Mouse (Mus musculus): Measurements from ENCODE around the gene Gmppb. TPM values are rescaled to one million over a fixed set of nuclear protein-coding genes. Genes with fewer than 3 reads are reported as not detected.

Gmppb gene
- polyA plus RNA-seq, 1 experiment from 2014 or later, result 49.3 TPM

DNA sequence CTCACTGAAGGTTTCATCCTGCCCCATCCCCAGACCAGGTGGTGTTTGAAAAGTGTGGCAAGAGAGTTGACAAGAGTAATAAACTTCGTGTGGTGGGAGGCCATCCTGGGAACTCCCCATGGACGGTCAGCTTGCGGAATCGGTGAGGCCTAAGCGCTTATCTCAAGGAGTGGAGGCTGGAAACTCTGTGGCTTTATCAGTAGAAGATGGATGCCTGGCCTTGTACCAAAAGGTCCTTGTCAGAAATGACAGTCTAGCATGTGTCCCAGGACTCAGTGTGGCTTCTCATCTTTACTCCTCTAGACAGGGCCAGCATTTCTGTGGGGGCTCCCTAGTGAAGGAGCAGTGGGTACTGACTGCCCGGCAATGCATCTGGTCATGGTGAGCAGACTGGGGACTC, 34.5 kb downstream of the Gmppb start:
- Histone ChIP-seq H3K27me3 (ENCODE audit: control insufficient read depth, insufficient read depth, low read length) (peaks cover 21% of the 10 kb centered on the region), H3K9me3 (replicated peaks; ENCODE audit: control insufficient read depth, low read length) (no peaks in the 10 kb centered on the region), H3K27ac (ENCODE audit: low read length) (no peak overlapping the region), H3K9ac (ENCODE audit: low read length) (no peak overlapping the region), H3K4me1 (ENCODE audit: control insufficient read depth, insufficient read depth, low read length) (peaks cover 18% of the 10 kb centered on the region), H3K4me3 (replicated peaks; ENCODE audit: low read length) (no peak overlapping the region), H3K36me3 (ENCODE audit: control insufficient read depth, insufficient read depth, low read length) (peaks cover 16% of the 10 kb centered on the region), H3K4me2 (ENCODE audit: low read depth, low read length) (no peak overlapping the region)
- ATAC-seq (ENCODE audit: insufficient read depth, low FRiP score), result no peak
- WGBS, result 73% methylated on average over 6 of the region's 6 CpGs

DNA sequence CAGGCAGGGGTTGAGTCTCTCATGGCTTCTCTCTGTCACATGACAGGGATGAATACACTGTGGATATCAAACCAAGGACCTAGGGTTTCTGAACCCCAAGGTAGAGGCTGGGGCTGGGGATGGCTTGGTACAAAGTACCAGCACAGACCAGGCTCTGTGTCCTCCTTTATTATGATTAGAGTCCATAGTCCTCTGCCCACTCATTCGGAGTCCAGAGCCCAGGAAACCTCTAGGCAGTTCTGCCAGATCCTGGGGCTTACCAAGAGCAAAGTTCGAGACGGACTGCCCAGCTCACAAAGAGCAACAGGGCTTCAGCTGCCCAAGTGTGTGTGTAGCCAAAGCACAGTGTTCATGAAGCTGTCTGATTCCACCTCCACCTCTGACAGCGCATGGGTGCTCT, 36.2 kb downstream of the Gmppb start:
- no peak overlapping the region for H3K27ac ChIP-seq (ENCODE audit: low read length)
- no peak for ATAC-seq (ENCODE audit: insufficient read depth, low FRiP score)

DNA sequence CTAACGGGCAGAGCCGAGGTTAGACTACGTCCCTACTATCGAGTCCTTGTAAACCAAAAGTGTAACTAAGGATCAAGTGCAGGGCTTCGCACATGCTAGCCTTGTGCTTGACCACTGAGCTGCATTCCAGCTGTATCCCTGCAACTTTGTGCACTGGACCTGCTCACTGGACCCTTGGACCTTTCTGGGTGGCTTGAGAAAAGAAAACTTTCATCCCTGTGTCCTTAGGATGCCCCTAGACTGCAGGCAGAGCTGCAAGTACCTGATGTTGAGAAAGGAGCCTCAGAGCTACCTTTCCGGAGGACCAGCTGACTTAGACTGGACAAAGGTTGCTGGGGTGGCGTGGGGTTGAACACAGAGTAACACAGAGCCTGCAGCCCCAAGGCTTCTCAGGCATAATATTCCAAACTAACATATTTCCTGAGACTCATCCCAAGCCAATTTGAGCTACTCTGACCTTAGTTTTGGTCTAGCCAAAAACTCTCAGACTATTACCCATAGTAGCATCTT, 41.6 kb downstream of the Gmppb start:
- WGBS, result 95% methylated on average over 7 of the region's 7 CpGs
- no peak overlapping the region for H3K9ac ChIP-seq (ENCODE audit: low read length)
- H3K4me1 ChIP-seq (ENCODE audit: control insufficient read depth, insufficient read depth, low read length), result peaks cover 12% of the 10 kb centered on the region
- no peaks in the 10 kb centered on the region for H3K9me3 ChIP-seq (replicated peaks; ENCODE audit: control insufficient read depth, low read length)
- H3K27ac ChIP-seq (ENCODE audit: low read length), result no peak overlapping the region
- no peak for ATAC-seq (ENCODE audit: insufficient read depth, low FRiP score)
- no peak overlapping the region for H3K4me2 ChIP-seq (ENCODE audit: low read depth, low read length)
- H3K36me3 ChIP-seq (ENCODE audit: control insufficient read depth, insufficient read depth, low read length), result peaks cover 24% of the 10 kb centered on the region
- no peak overlapping the region for H3K4me3 ChIP-seq (replicated peaks; ENCODE audit: low read length)
- no peaks in the 10 kb centered on the region for H3K27me3 ChIP-seq (ENCODE audit: control insufficient read depth, insufficient read depth, low read length)

More for the DNA sequence above, 36.2 kb downstream of the Gmppb start:
- Histone ChIP-seq H3K4me3 (replicated peaks; ENCODE audit: low read length) (no peak overlapping the region), H3K36me3 (ENCODE audit: control insufficient read depth, insufficient read depth, low read length) (peaks cover 24% of the 10 kb centered on the region), H3K9me3 (replicated peaks; ENCODE audit: control insufficient read depth, low read length) (no peaks in the 10 kb centered on the region), H3K9ac (ENCODE audit: low read length) (no peak overlapping the region), H3K4me1 (ENCODE audit: control insufficient read depth, insufficient read depth, low read length) (peaks cover 8% of the 10 kb centered on the region), H3K4me2 (ENCODE audit: low read depth, low read length) (no peak overlapping the region), H3K27me3 (ENCODE audit: control insufficient read depth, insufficient read depth, low read length) (peaks cover 21% of the 10 kb centered on the region)
- 88% methylated on average over 4 of the region's 4 CpGs for WGBS

DNA sequence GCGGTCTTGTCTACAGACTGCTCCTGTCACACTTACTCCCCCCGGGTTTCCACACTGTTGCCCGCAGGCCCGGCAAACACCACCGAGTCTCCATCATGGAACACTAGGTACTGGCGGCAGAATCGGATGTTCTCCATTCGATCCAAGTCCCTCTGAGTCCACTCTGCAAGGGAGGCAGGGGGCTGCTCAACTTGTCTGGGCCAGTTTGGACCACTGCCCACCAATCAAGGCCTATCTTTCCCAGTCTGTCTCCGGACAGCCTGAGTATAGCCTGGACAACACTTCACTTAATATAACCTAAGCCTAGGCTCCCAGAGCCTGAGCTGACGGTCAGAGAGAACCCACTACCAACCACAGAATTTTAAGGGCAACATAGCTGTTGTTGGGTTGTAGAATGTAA, 44.5 kb downstream of the Gmppb start:
- 65% methylated on average over 10 of the region's 10 CpGs for WGBS
- Histone ChIP-seq H3K27ac (ENCODE audit: low read length) (peak overlapping the region; percentile 78), H3K4me3 (replicated peaks; ENCODE audit: low read length) (peak overlapping the region; percentile 81), H3K4me2 (ENCODE audit: low read depth, low read length) (peak overlapping the region; percentile 99), H3K9me3 (replicated peaks; ENCODE audit: control insufficient read depth, low read length) (no peaks in the 10 kb centered on the region), H3K27me3 (ENCODE audit: control insufficient read depth, insufficient read depth, low read length) (no peaks in the 10 kb centered on the region), H3K4me1 (ENCODE audit: control insufficient read depth, insufficient read depth, low read length) (peaks cover 20% of the 10 kb centered on the region), H3K9ac (ENCODE audit: low read length) (peak overlapping the region; percentile 86), H3K36me3 (ENCODE audit: control insufficient read depth, insufficient read depth, low read length) (peaks cover 8% of the 10 kb centered on the region; the same call in 1 of the 2 replicates)
- no peak for ATAC-seq (ENCODE audit: insufficient read depth, low FRiP score)

DNA sequence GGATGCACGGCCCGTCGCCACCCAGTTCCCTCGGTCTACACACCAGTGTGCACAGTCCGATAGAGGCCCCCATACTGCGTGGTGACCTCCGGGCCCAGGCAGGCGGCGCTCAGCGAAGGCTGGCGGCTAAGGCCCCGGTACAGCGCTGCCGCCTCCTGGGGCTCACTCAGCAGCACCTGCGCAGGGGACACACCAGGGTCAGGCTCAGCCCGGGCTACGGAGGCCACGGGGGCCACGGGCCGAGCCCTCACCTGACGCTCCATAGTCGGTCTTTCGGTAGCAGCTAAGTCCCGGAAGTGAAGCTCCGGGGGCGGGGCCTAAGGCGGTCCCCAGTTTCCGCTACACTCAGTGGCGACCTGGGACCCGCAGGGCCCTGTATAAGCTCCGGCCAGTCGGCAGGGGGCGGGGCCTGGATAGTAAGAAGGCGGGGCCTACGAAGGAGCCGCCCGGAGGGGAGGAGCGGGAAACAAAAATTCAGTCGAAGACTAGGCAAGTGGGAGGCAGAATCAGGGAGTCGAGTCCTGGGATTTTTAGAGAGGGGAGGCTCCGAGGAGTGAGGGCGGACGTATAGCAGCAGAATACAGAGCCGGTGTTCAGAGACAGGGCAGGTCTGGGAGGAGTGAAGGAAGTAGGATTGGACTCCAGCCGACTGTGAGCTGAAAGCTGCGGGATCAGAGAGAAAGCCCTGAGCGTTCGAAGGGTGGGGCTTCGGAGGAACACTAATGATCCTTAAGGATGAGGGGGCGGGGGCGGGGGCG, 45.3 kb downstream of the Gmppb start, which contains the start of gene Apeh:
Apeh (minus strand) TSS at position 423 of the 758 bp plus-strand sequence.
- peak within 1 kb of the TSS; percentile 81 for H3K4me3 ChIP-seq (replicated peaks; ENCODE audit: low read length)
- under 1% methylated on average over 52 of the region's 52 CpGs for WGBS
- 0 out of 2 replicates have a peak, but pooled peaks cover under 1% of the 10 kb centered on the region for H3K36me3 ChIP-seq (ENCODE audit: control insufficient read depth, insufficient read depth, low read length)
- peak; percentile 95 for ATAC-seq (ENCODE audit: insufficient read depth, low FRiP score)
- peak within 1 kb of the TSS; percentile 86 for H3K9ac ChIP-seq (ENCODE audit: low read length)
- H3K27ac ChIP-seq (ENCODE audit: low read length), result peak within 1 kb of the TSS; percentile 78
- H3K27me3 ChIP-seq (ENCODE audit: control insufficient read depth, insufficient read depth, low read length), result no peaks in the 10 kb centered on the region
- H3K9me3 ChIP-seq (replicated peaks; ENCODE audit: control insufficient read depth, low read length), result no peaks in the 10 kb centered on the region
- H3K4me2 ChIP-seq (ENCODE audit: low read depth, low read length), result peak within 1 kb of the TSS; percentile 99
- peaks cover 20% of the 10 kb centered on the region for H3K4me1 ChIP-seq (ENCODE audit: control insufficient read depth, insufficient read depth, low read length)

DNA sequence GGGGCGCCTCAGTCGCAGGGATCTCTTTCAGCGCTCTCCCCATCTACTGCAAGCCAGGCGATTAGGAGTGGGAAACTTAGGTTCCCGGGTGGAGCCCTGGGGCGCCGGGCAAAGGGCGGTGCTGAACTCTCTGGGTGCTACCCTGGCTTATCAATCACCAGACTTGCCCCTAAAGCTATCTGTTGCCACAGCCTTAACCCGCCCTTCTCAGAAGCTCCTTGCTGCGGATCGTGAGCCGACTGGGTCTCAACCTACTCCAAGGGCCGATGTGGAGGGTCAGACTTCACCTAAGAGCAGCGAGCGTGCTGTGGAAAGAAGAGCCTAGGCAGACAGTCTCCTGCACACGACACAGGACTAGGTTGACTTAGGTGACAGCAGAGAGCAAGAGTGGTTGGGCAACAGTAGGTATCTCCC, 46.0 kb downstream of the Gmppb start:
- Histone ChIP-seq H3K27ac (ENCODE audit: low read length) (peak overlapping the region; percentile 78), H3K36me3 (ENCODE audit: control insufficient read depth, insufficient read depth, low read length) (no peaks in the 10 kb centered on the region), H3K9ac (ENCODE audit: low read length) (peak overlapping the region; percentile 86), H3K4me1 (ENCODE audit: control insufficient read depth, insufficient read depth, low read length) (peaks cover 20% of the 10 kb centered on the region), H3K4me2 (ENCODE audit: low read depth, low read length) (peak overlapping the region; percentile 99), H3K4me3 (replicated peaks; ENCODE audit: low read length) (peak overlapping the region; percentile 81), H3K27me3 (ENCODE audit: control insufficient read depth, insufficient read depth, low read length) (no peaks in the 10 kb centered on the region), H3K9me3 (replicated peaks; ENCODE audit: control insufficient read depth, low read length) (no peaks in the 10 kb centered on the region)
- peak; percentile 66 for ATAC-seq (ENCODE audit: insufficient read depth, low FRiP score)
- 1% methylated on average over 16 of the region's 16 CpGs for WGBS

DNA sequence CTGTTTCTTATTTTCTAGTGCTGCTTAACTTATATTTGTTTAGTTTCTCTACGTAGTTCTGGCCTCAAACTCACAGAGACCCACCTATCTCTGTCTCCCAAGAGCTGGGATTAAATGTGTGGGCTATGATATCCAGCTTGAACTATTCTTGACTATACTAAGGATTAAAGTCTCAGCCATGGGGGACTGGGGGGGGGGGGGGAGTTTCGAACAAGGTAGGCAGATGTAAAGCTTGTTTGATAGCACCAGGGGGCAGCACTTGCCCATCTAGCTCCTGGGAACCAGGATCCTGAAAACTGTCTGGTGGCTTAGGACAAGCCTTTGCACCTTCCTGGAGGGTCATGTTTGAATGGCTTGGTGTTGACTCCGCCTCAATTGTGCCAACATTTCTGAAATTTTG, 46.5 kb downstream of the Gmppb start:
- 6% methylated on average over 3 of the region's 3 CpGs for whole genome bisulfite sequencing
- H3K27me3 ChIP-seq (ENCODE audit: control insufficient read depth, insufficient read depth, low read length), result no peaks in the 10 kb centered on the region
- peak overlapping the region; percentile 86 for H3K9ac ChIP-seq (ENCODE audit: low read length)
- peaks cover 20% of the 10 kb centered on the region for H3K4me1 ChIP-seq (ENCODE audit: control insufficient read depth, insufficient read depth, low read length)
- no peaks in the 10 kb centered on the region for H3K9me3 ChIP-seq (replicated peaks; ENCODE audit: control insufficient read depth, low read length)
- H3K36me3 ChIP-seq (ENCODE audit: control insufficient read depth, insufficient read depth, low read length), result no peaks in the 10 kb centered on the region
- H3K4me3 ChIP-seq (replicated peaks; ENCODE audit: low read length), result peak overlapping the region; percentile 81
- no peak for ATAC-seq (ENCODE audit: insufficient read depth, low FRiP score)
- peak overlapping the region; percentile 99 for H3K4me2 ChIP-seq (ENCODE audit: low read depth, low read length)
- H3K27ac ChIP-seq (ENCODE audit: low read length), result peak overlapping the region; percentile 78

DNA sequence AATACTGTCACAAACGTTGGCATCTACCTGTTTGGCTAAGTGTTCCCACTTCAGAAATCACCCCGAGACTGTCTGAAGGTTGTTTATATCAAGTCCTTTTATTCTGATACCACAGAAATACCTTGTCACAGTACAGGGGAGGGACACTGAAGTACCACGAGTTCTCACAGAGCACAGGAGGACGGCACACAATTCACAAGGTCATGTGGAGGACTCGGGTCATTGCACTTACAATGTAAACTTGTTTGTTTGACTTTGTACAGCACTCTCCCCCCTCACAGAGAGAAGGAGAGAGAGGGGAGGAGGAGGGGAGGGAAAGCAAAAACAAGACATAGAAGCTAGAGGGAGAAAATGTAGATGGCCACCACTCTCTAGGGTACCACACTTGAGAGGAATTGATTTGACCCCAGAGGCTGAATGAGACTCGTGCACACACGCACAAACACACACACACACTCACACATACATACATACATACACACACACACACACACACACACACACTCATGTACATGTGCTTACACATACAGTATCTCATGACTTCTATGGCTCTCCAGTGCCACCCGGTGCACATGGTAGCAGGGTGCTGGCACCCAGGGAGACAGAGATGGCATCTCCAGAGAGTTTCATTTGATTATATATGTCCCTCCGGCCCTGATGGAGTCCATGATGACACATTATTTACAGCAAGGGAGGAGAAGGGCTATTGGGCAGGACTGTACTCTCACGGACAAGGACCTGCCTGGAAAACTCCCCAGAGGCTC, 47.1 kb downstream of the Gmppb start:
- Histone ChIP-seq H3K27me3 (ENCODE audit: control insufficient read depth, insufficient read depth, low read length) (no peaks in the 10 kb centered on the region), H3K4me3 (replicated peaks; ENCODE audit: low read length) (no peak overlapping the region), H3K4me1 (ENCODE audit: control insufficient read depth, insufficient read depth, low read length) (peaks cover 20% of the 10 kb centered on the region), H3K27ac (ENCODE audit: low read length) (peak overlapping the region; percentile 53), H3K36me3 (ENCODE audit: control insufficient read depth, insufficient read depth, low read length) (no peaks in the 10 kb centered on the region), H3K9me3 (replicated peaks; ENCODE audit: control insufficient read depth, low read length) (no peaks in the 10 kb centered on the region), H3K9ac (ENCODE audit: low read length) (0 out of 2 replicates have a peak overlapping the region, but pooled peaks have one; percentile 54), H3K4me2 (ENCODE audit: low read depth, low read length) (peak overlapping the region; percentile 99; the same call in 1 of the 2 replicates)
- 50% methylated on average over 10 of the region's 10 CpGs for WGBS
- ATAC-seq (ENCODE audit: insufficient read depth, low FRiP score), result no peak

DNA sequence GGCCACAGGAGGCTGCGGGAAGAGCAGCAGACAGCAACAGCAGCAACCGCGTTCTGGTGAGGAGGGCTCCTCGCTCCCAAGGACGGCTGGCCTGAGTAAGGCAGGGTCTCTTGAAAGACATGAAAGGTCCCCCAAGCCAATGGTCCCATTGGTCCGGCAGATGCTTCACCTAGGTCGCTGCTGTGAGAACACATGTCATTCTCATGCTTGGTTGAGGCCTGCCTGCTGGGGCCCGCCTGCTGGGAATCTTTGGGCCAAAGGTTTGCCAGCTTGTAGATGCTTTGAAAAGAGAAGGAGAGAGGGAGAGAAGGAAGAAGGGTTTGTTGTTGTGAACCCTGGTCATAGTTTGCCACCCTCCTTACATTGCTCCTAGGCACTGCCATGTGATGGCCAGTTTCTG, 50.6 kb downstream of the Gmppb start:
- 91% methylated on average over 8 of the region's 8 CpGs for WGBS

More for the DNA sequence above, 50.6 kb downstream of the Gmppb start:
- H3K4me2 ChIP-seq (ENCODE audit: low read depth, low read length), result no peak overlapping the region
- no peak overlapping the region for H3K4me3 ChIP-seq (replicated peaks; ENCODE audit: low read length)
- H3K27ac ChIP-seq (ENCODE audit: low read length), result no peak overlapping the region
- no peaks in the 10 kb centered on the region for H3K27me3 ChIP-seq (ENCODE audit: control insufficient read depth, insufficient read depth, low read length)
- H3K36me3 ChIP-seq (ENCODE audit: control insufficient read depth, insufficient read depth, low read length), result no peaks in the 10 kb centered on the region
- H3K4me1 ChIP-seq (ENCODE audit: control insufficient read depth, insufficient read depth, low read length), result peaks cover 17% of the 10 kb centered on the region
- no peak for ATAC-seq (ENCODE audit: insufficient read depth, low FRiP score)
- H3K9me3 ChIP-seq (replicated peaks; ENCODE audit: control insufficient read depth, low read length), result no peaks in the 10 kb centered on the region
- no peak overlapping the region for H3K9ac ChIP-seq (ENCODE audit: low read length)
